Mouse (Mus musculus) CH12.LX (cell line): Measurements from ENCODE around the gene Zbtb44. TPM values are rescaled to one million over a fixed set of nuclear protein-coding genes. Genes with fewer than 3 reads are reported as not detected.

Experiments used
- DNase-seq: peaks from one replicate; pipeline ENCODE4 v3.0.0-alpha.2; 2013; ENCODE audit errors: extremely low read depth
- H3K27ac ChIP-seq: 2 replicates; pipeline ENCODE4 v1.5.1; 2012; ENCODE audit warnings: low read depth, mild to moderate bottlenecking, control low read depth, moderate library complexity; ENCODE audit not compliant: insufficient read depth
- H3K27me3 ChIP-seq: replicated peaks from 2 replicates; pipeline ENCODE3; 2012; ENCODE audit warnings: inconsistent platforms
- H3K36me3 ChIP-seq, 2 experiments: replicated peaks in 1 of 2; 2 replicates each; pipeline versions ENCODE3 to v1.6.1; 2012; ENCODE audit warnings: inconsistent platforms in 1 of 2, low read length in 1 of 2, mild to moderate bottlenecking in 1 of 2, mixed read lengths in 1 of 2, moderate library complexity in 1 of 2; ENCODE audit not compliant: control insufficient read depth in 1 of 2, insufficient read depth in 1 of 2
- H3K4me1 ChIP-seq, 2 experiments: 2 replicates each; pipeline ENCODE4 v1.6.1; 2012; ENCODE audit warnings: inconsistent platforms in 1 of 2, moderate library complexity in 1 of 2; ENCODE audit not compliant: insufficient read depth in 2 of 2, control insufficient read depth in 1 of 2
- H3K4me2 ChIP-seq: 2 replicates; pipeline ENCODE4 v1.6.1; 2012; ENCODE audit warnings: low read depth, mild to moderate bottlenecking, control low read depth; ENCODE audit not compliant: poor library complexity, insufficient read depth, severe bottlenecking
- H3K4me3 ChIP-seq, 3 experiments: fragments of 150-350 bp in 1 of 3; sonication (generic) in 1 of 3; replicated peaks in 1 of 3; 2 replicates each; pipeline versions ENCODE3 to v1.5.1; 2011 to 2012; ENCODE audit warnings: low read depth in 2 of 3, low read length in 2 of 3, mild to moderate bottlenecking in 2 of 3, moderate library complexity in 2 of 3, control low read depth in 1 of 3, improper control_type of control experiment in 1 of 3, inconsistent platforms in 1 of 3, mixed read lengths in 1 of 3; ENCODE audit not compliant: poor library complexity in 1 of 3
- H3K79me2 ChIP-seq: replicated peaks from 2 replicates; pipeline ENCODE4 v1.6.1; 2012; ENCODE audit warnings: mild to moderate bottlenecking, moderate library complexity; ENCODE audit not compliant: control insufficient read depth, poor library complexity, insufficient read depth, severe bottlenecking; ENCODE audit errors: extremely low read depth
- H3K9ac ChIP-seq: 2 replicates; pipeline ENCODE4 v1.6.1; 2012; ENCODE audit warnings: low read depth, mild to moderate bottlenecking, control low read depth, moderate library complexity; ENCODE audit not compliant: insufficient read depth
- H3K9me3 ChIP-seq: replicated peaks from 2 replicates; pipeline ENCODE3; 2012; ENCODE audit warnings: low read length, inconsistent platforms, mixed read lengths
- CHD2 ChIP-seq: IDR thresholded peaks from 2 replicates; pipeline ENCODE4 v1.6.1; 2011; ENCODE audit warnings: low read length, improper control_type of control experiment
- CTCF ChIP-seq, 2 experiments: IDR thresholded peaks in 1 of 2; conservative IDR thresholded peaks in 1 of 2; 2 replicates each; pipeline ENCODE4 v1.5.1; 2011 to 2012; ENCODE audit warnings: low read depth in 2 of 2, low read length in 2 of 2, improper control_type of control experiment in 1 of 2, inconsistent platforms in 1 of 2, mild to moderate bottlenecking in 1 of 2, moderate library complexity in 1 of 2
- HCFC1 ChIP-seq: IDR thresholded peaks from 2 replicates; pipeline ENCODE4 v1.6.1; 2012; ENCODE audit warnings: low read depth, mild to moderate bottlenecking, inconsistent platforms, low read length, improper control_type of control experiment
- IRF4 ChIP-seq: IDR thresholded peaks from 2 replicates; pipeline ENCODE4 v1.6.1; 2014; ENCODE audit warnings: low read depth, mild to moderate bottlenecking, inconsistent platforms, low read length, improper control_type of control experiment
- MAFK ChIP-seq: IDR thresholded peaks from 2 replicates; pipeline ENCODE4 v1.6.1; 2011; ENCODE audit warnings: low read length, improper control_type of control experiment; ENCODE audit not compliant: insufficient replicate concordance
- MAZ ChIP-seq: IDR thresholded peaks from 2 replicates; pipeline ENCODE4 v1.6.1; 2012; ENCODE audit warnings: low read depth, mild to moderate bottlenecking, inconsistent platforms, low read length, improper control_type of control experiment, moderate library complexity
- MYC ChIP-seq: IDR thresholded peaks from 2 replicates; pipeline ENCODE4 v1.6.1; 2011; ENCODE audit warnings: low read depth, mild to moderate bottlenecking, improper control_type of control experiment, low read length
- RAD21 ChIP-seq: IDR thresholded peaks from 2 replicates; pipeline ENCODE4 v1.6.1; 2011; ENCODE audit warnings: low read depth, mild to moderate bottlenecking, low read length, improper control_type of control experiment, moderate library complexity
- RCOR1 ChIP-seq: conservative IDR thresholded peaks from 2 replicates; pipeline ENCODE4 v1.6.1; 2012; ENCODE audit warnings: low read depth, mild to moderate bottlenecking, inconsistent platforms, low read length, improper control_type of control experiment
- SIN3A ChIP-seq: IDR thresholded peaks from 2 replicates; pipeline ENCODE4 v1.6.1; 2012; ENCODE audit warnings: low read length, improper control_type of control experiment, inconsistent platforms
- USF1 ChIP-seq: IDR thresholded peaks from 2 replicates; pipeline ENCODE4 v1.6.1; 2014; ENCODE audit warnings: low read depth, mild to moderate bottlenecking, inconsistent platforms, low read length, improper control_type of control experiment
- ZC3H11A ChIP-seq: IDR thresholded peaks from 2 replicates; pipeline ENCODE4 v1.6.1; 2012; ENCODE audit warnings: low read depth, mild to moderate bottlenecking, inconsistent platforms, low read length, improper control_type of control experiment
- ZNF384 ChIP-seq: IDR thresholded peaks from 2 replicates; pipeline ENCODE4 v1.6.1; 2012; ENCODE audit warnings: low read depth, low read length, improper control_type of control experiment, inconsistent platforms
- dilution Hi-C: fragments of 300-500 bp; cut with MboI; formaldehyde crosslinking; loops from 2 replicates; pipeline ENCODE4 v1.14.3; 2020; ENCODE audit warnings: low sequenced_read_pairs; ENCODE audit not compliant: extremely low pct_unique_long_range_greater_than_20kb, extremely low pct_ligation_motif_present
- in situ Hi-C: fragments of 300-500 bp; cut with MboI; formaldehyde crosslinking; loops from 3 replicates; pipeline ENCODE4 v1.14.3; 2019; ENCODE audit warnings: low sequenced_read_pairs, low pct_ligation_motif_present, low pct_unique_long_range_greater_than_20kb, mixed read lengths
- polyA plus RNA-seq: library from polyadenylated mRNA; unstranded; fragments of >175 nt; gene quantifications from 2 replicates; pipeline ENCODE4 v1.2.1, GENCODE M21; 2012; ENCODE audit warnings: low read depth; ENCODE audit not compliant: insufficient read length
- total RNA-seq, 2 experiments: library from RNA; depleted of rRNA; stranded (reverse); fragments of 300-350 nt in 1 of 2; fragments of >200 nt in 1 of 2; gene quantifications; 2 replicates each; pipeline ENCODE4 v1.2.3; 2012 to 2014

Zbtb44 gene
- total and polyA plus RNA-seq, 3 experiments: 9.1 to 14.3 (median 14.0) TPM

DNA sequence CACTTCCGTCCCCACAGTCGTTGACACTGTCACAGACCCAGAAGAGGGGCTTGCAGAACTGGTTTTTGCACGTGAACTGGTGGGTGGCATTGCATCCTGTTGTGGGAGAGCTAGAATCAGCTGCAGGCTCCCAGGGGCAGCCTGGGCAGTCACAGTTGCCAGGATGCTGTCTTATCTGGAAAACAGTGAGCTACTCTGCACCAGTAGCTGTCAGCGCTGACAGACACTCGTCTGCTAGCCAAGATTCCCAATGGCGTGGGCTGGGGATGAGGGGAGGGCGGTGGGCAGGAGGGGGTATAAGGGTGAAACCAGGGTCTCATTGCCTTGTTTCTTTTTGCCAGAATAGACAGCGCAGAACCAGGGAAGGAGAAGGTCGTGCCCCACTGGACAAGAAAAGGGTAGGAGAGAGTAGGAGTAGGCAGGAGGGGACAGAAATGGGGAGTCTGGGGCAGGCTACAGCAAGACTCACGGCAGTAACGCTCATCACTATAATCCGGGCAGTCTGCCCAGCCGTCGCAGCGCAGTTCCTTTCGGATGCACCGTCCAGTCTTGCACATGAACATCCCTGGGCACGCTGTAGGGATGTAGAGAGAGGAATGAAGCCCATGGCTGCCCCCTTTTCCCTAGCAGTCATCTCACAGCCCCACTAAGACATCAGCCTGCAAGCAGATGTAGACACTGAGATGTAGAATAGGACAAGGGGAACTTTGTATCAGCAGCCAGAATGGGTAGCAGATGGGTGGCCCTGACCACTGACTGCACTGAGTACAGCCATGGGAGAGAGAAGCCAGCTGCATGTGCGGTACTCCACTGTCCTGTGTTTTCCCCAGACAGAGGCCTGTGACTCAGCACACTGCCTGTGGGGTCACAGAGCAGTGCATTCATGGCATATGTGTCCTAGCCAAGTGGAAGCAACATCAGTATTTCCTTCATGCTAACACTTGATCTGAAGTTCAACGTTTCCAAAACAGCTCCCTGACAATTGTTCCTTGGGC, 66.9 kb downstream of the Zbtb44 start:
- peaks cover 3% of the 10 kb centered on the region for H3K9me3 ChIP-seq
- no peak overlapping the region for H3K9ac ChIP-seq
- H3K4me2 ChIP-seq: no peak overlapping the region
- no peak overlapping the region for H3K4me3 ChIP-seq
- H3K4me1 ChIP-seq: no peaks in the 10 kb centered on the region
- TF ChIP-seq MAFK (no peak), IRF4 (no peak), MAZ (no peak), SIN3A (no peak), RAD21 (no peak), ZNF384 (no peak), HCFC1 (no peak), MYC (no peak), ZC3H11A (no peak), RCOR1 (no peak), CHD2 (no peak)
- peaks cover 0 to 50% of the 10 kb centered on the region in 2 experiments for H3K36me3 ChIP-seq
- H3K27ac ChIP-seq: no peak overlapping the region
- H3K27me3 ChIP-seq: no peaks in the 10 kb centered on the region
- in situ Hi-C loops (no loop called here), dilution Hi-C loops (no loop called here)
- no peak for DNase-seq
- H3K79me2 ChIP-seq: no peaks in the 10 kb centered on the region

GRCm38 (mm10) chr9:31098118-31098517, 67.7 kb downstream of the Zbtb44 start:
- peak; percentile 9 for DNase-seq
- Histone ChIP-seq H3K27me3 (no peaks in the 10 kb centered on the region), H3K4me3 (no peak overlapping the region), H3K9ac (no peak overlapping the region), H3K4me1 (no peaks in the 10 kb centered on the region), H3K9me3 (peaks cover 3% of the 10 kb centered on the region), H3K4me2 (no peak overlapping the region), H3K79me2 (no peaks in the 10 kb centered on the region), H3K27ac (no peak overlapping the region), H3K36me3 (peaks cover 0 to 53% of the 10 kb centered on the region in 2 experiments)
- TF ChIP-seq CTCF (conservative IDR thresholded peaks at IDR 0.05 in 1 of 2, IDR thresholded peaks at IDR 0.05 in 1 of 2; ENCODE audit: low read depth in 2 of 2, low read length in 2 of 2): peak in 1 of 2 experiments; percentile 31; a peak in 1 of 4 replicates
- TF ChIP-seq RAD21: peak; percentile 14
- peak; percentile 55 for TF ChIP-seq ZNF384
- TF ChIP-seq USF1: no peak
- dilution Hi-C loops: no loop called here
- in situ Hi-C loops: no loop called here
